Mouse (Mus musculus): ENCODE data around the gene Plxdc1. TPM values are rescaled to one million over a fixed set of nuclear protein-coding genes. Genes with fewer than 3 reads are reported as not detected.
"Not testable (repeated sequence)": the region's sequence is repeated elsewhere in the genome, so short reads cannot be mapped to it uniquely, and the experiment has no call there.

Gene Plxdc1
- total RNA-seq, 2 experiments from 2014 or later, result 1.3 to 2.4 TPM

- no peak for ATAC-seq (replicated peaks; ENCODE audit: low FRiP score, poor library complexity, severe bottlenecking)
Observed at GRCm38 (mm10) chr11:97967114-97967513, 19.1 kb downstream of the Plxdc1 start.

- no peak for ATAC-seq (replicated peaks; ENCODE audit: low FRiP score, poor library complexity, severe bottlenecking)
Observed at GRCm38 (mm10) chr11:97960907-97961306, 25.3 kb downstream of the Plxdc1 start.

- no peak for ATAC-seq (replicated peaks; ENCODE audit: low FRiP score, poor library complexity, severe bottlenecking)
Observed at GRCm38 (mm10) chr11:97959300-97959680, 27.0 kb downstream of the Plxdc1 start.

- no peak for ATAC-seq (replicated peaks; ENCODE audit: low FRiP score, poor library complexity, severe bottlenecking)
Observed at GRCm38 (mm10) chr11:97958641-97959299, 27.5 kb downstream of the Plxdc1 start.

- no peak for ATAC-seq (replicated peaks; ENCODE audit: low FRiP score, poor library complexity, severe bottlenecking)
Observed at GRCm38 (mm10) chr11:97956905-97957560, 29.2 kb downstream of the Plxdc1 start.

- no peak for ATAC-seq (replicated peaks; ENCODE audit: low FRiP score, poor library complexity, severe bottlenecking)
Observed at GRCm38 (mm10) chr11:97955915-97956314, 30.3 kb downstream of the Plxdc1 start.

GRCm38 (mm10) chr11:97955146-97955902 is 30.9 kb downstream of the Plxdc1 start:
- no peak for ATAC-seq (replicated peaks; ENCODE audit: low FRiP score, poor library complexity, severe bottlenecking)

GRCm38 (mm10) chr11:97954469-97955141 is 31.6 kb downstream of the Plxdc1 start:
- no peak for ATAC-seq (replicated peaks; ENCODE audit: low FRiP score, poor library complexity, severe bottlenecking)

- no peak for ATAC-seq (replicated peaks; ENCODE audit: low FRiP score, poor library complexity, severe bottlenecking)
Observed at GRCm38 (mm10) chr11:97953939-97954275, 32.3 kb downstream of the Plxdc1 start.

- ATAC-seq (replicated peaks; ENCODE audit: low FRiP score, poor library complexity, severe bottlenecking), result no peak
Observed at GRCm38 (mm10) chr11:97953179-97953938, 32.9 kb downstream of the Plxdc1 start.

GRCm38 (mm10) chr11:97952367-97953006 is 33.8 kb downstream of the Plxdc1 start:
- no peak for ATAC-seq (replicated peaks; ENCODE audit: low FRiP score, poor library complexity, severe bottlenecking)

- ATAC-seq (replicated peaks; ENCODE audit: low FRiP score, poor library complexity, severe bottlenecking), result peak; percentile 97
Observed at GRCm38 (mm10) chr11:97949703-97950475, 36.4 kb downstream of the Plxdc1 start.

GRCm38 (mm10) chr11:97947426-97947825 is 38.8 kb downstream of the Plxdc1 start:
- peak; percentile 56 for ATAC-seq (replicated peaks; ENCODE audit: low FRiP score, poor library complexity, severe bottlenecking)

GRCm38 (mm10) chr11:97945738-97946289 is 40.4 kb downstream of the Plxdc1 start:
- not testable (repeated sequence) for ATAC-seq (replicated peaks; ENCODE audit: low FRiP score, poor library complexity, severe bottlenecking)

- no peak for ATAC-seq (replicated peaks; ENCODE audit: low FRiP score, poor library complexity, severe bottlenecking)
Observed at GRCm38 (mm10) chr11:97945031-97945430, 41.2 kb downstream of the Plxdc1 start.

GRCm38 (mm10) chr11:97943256-97943655 is 43.0 kb downstream of the Plxdc1 start:
- ATAC-seq (replicated peaks; ENCODE audit: low FRiP score, poor library complexity, severe bottlenecking), result no peak

- ATAC-seq (replicated peaks; ENCODE audit: low FRiP score, poor library complexity, severe bottlenecking), result no peak
Observed at GRCm38 (mm10) chr11:97942420-97943111, 43.7 kb downstream of the Plxdc1 start.

Data from erythroid progenitor cell, adult 5-6 weeks (primary cell).